Mouse (Mus musculus) forebrain, embryonic 10.5 days (tissue): ENCODE results near the gene Kcna4. TPM values are rescaled to one million over a fixed set of nuclear protein-coding genes. Genes with fewer than 3 reads are reported as not detected.

Experiments
- DNase-seq: peaks from one replicate; pipeline ENCODE4 v3.0.0-alpha.2; 2017; ENCODE audit warnings: low spot score; ENCODE audit errors: extremely low spot score
- H3K27ac ChIP-seq: fragments of 300-500 bp; sonication (generic); 2 replicates; pipeline ENCODE4 v1.5.1; 2016; ENCODE audit warnings: mild to moderate bottlenecking
- H3K27me3 ChIP-seq: fragments of 300-500 bp; sonication (generic); 2 replicates; pipeline ENCODE4 v1.6.1; 2016; ENCODE audit warnings: mild to moderate bottlenecking; ENCODE audit not compliant: poor library complexity, severe bottlenecking
- H3K36me3 ChIP-seq: fragments of 300-500 bp; sonication (generic); replicated peaks from 2 replicates; pipeline ENCODE4 v1.6.1; 2016; ENCODE audit warnings: mild to moderate bottlenecking, moderate library complexity
- H3K4me1 ChIP-seq: fragments of 300-500 bp; sonication (generic); 2 replicates; pipeline ENCODE4 v1.6.1; 2016
- H3K4me3 ChIP-seq: fragments of 300-500 bp; sonication (generic); 2 replicates; pipeline ENCODE4 v1.5.1; 2016; ENCODE audit warnings: mild to moderate bottlenecking, moderate library complexity
- H3K9me3 ChIP-seq: fragments of 300-500 bp; sonication (generic); 2 replicates; pipeline ENCODE4 v1.6.1; 2016; ENCODE audit warnings: mild to moderate bottlenecking, moderate library complexity
- WGBS: fragments of 180-500 bp; shearing (Covaris S2); methylation state at CpG from one replicate; pipeline ENCODE4 v1.1.7; 2016; 5-methylcytosine and 5-hydroxymethylcytosine counted together
- polyA plus RNA-seq: library from polyadenylated mRNA; unstranded; fragments of >200 nt; fragmentation: Nextera tagmentation; extraction: Ambion mirVana; gene quantifications from 2 replicates; pipeline ENCODE4 v1.2.1, GENCODE M21; 2016

Gene Kcna4
- polyA plus RNA-seq, 1 experiment from 2014 or later = 0.02 TPM

GRCm38 (mm10) chr2:107327276-107327675 lies 36.8 kb downstream of the Kcna4 start:
- H3K36me3 ChIP-seq = no peaks in the 10 kb centered on the region
- H3K4me3 ChIP-seq = no peak overlapping the region
- H3K4me1 ChIP-seq = no peaks in the 10 kb centered on the region
- H3K9me3 ChIP-seq = no peaks in the 10 kb centered on the region
- no peak for DNase-seq
- no peaks in the 10 kb centered on the region for H3K27me3 ChIP-seq
- H3K27ac ChIP-seq = no peak overlapping the region
- 98% methylated on average over 3 of the region's 3 CpGs for WGBS

DNA sequence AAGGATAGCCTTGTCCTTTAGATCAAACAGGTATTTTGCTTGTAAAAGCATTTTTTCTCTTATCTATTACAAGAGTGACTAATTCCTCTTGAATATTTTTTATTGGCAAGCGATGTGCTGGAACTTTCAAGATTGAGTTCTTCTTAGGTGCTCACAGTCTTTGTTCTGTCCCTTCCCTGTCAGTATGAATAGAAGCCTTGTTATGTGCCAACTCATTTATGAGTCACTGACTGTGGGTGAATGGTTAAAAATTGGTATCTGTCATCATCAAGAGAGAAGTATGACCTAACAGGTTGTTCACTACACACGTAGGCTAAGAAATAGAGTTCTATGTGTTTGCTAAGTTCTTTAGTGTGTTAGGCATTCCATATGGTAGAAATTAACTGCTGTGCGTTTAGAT lies 50.9 kb downstream of the Kcna4 start:
- Histone ChIP-seq H3K27ac (no peak overlapping the region), H3K4me1 (no peaks in the 10 kb centered on the region), H3K9me3 (no peaks in the 10 kb centered on the region), H3K27me3 (no peaks in the 10 kb centered on the region), H3K4me3 (no peak overlapping the region), H3K36me3 (no peaks in the 10 kb centered on the region)
- WGBS = 90% methylated on average over 3 of the region's 3 CpGs
- no peak for DNase-seq

GRCm38 (mm10) chr2:107344807-107345206 lies 54.4 kb downstream of the Kcna4 start:
- Histone ChIP-seq H3K9me3 (no peaks in the 10 kb centered on the region), H3K27ac (no peak overlapping the region), H3K27me3 (no peaks in the 10 kb centered on the region), H3K4me1 (no peaks in the 10 kb centered on the region), H3K36me3 (no peaks in the 10 kb centered on the region), H3K4me3 (no peak overlapping the region)
- DNase-seq = no peak
- WGBS = 75% methylated on average over 4 of the region's 4 CpGs

GRCm38 (mm10) chr2:107345299-107345698 lies 54.9 kb downstream of the Kcna4 start:
- no peak for DNase-seq
- H3K27me3 ChIP-seq = no peaks in the 10 kb centered on the region
- H3K27ac ChIP-seq = no peak overlapping the region
- no peaks in the 10 kb centered on the region for H3K36me3 ChIP-seq
- no peaks in the 10 kb centered on the region for H3K4me1 ChIP-seq
- WGBS = 76% methylated on average over 4 of the region's 4 CpGs
- H3K4me3 ChIP-seq = no peak overlapping the region
- H3K9me3 ChIP-seq = no peaks in the 10 kb centered on the region

Other genes with a start within 250 kb of the Kcna4 start
- gene Fshb, start 231.0 kb upstream of the Kcna4 start, polyA plus RNA-seq = not detected in 2 replicates